Mouse (Mus musculus) mesoderm, embryonic 11.5 days (tissue): ENCODE data around the gene Gpatch4.

Experiments used
- DNase-seq: peaks from one replicate; pipeline ENCODE4 v3.0.0-alpha.2; 2012; ENCODE audit warnings: low read depth, low spot score

Gene Gpatch4

DNA sequence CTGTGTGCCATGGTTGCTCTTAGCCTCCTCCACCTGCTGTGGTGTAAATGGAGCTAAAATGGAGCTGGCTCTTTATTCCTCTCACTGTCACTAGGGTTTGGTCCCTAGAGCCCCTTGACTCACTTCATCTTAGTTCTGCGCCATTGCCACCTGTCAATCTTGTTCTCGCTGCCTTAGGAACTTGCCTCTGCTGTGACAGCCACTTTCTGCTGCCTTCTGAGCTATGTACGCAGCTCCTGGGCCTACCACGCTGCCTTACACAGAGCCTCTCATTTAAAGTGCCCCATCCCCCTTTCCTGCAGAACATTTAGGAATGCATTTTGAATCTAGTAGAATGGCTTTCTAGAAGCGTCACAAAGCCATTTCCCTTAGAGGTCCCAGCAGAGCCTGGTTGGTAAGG lies 51.2 kb downstream of the Gpatch4 start:
- no peak for DNase-seq

DNA sequence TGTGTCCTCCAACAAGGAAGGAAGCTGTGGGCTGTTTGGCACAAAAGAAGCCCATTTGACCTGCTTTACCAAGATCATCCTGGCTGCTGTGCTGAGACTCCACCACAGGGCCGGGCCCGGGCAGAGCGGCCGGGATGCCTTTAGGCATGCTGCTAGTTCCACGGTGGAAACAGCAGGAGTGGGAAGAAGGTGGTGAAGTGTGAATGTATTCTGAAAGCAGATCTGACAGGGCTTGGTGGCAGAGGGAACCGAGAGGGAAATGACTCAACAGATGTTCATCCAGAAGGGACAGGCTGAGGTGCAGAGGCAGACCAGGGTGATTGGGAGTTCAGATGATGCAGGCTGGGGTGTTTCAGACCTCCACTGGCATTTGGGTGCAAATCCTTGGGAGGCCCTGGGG lies 54.8 kb downstream of the Gpatch4 start:
- DNase-seq = no peak

DNA sequence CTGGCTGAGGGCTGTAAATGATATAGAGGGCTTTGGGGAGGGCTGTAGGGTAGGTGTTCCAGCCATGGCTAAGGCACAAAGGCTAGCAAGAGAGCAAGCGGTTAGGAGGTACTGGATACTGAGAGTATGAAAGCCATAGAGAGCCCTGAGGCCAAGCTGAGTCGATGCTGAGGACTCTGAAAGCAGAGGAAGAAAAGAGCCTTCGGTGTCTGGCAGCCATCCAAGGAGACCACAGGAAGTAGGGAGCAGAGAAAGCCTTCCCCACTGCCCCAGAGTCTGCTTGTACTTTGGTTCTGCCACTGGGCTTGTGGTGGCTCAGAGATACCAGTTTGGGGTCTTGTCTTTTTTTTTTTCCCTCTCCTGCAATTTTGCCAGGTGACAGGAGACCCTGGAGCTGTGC lies 57.3 kb downstream of the Gpatch4 start:
- DNase-seq = no peak

DNA sequence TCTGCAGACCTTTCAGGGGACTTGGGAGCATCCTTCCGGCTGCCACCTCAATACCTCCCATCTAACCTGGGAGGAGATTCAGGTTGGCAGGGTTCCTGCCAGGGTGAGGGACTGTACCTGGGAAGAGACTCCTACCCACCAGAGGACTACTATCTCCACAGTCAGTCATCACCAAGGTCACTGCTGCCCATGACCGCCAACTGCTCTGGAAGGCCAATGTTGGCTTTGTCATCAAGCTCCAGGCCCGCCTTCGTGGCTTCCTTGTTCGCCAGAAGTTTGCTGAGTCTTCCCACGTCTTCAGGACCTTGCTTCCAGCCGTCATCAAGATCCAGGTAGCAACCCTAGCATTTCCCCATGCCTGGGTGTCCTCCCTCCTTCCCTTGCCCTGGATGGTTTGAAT lies 58.8 kb downstream of the Gpatch4 start:
- DNase-seq = no peak

DNA sequence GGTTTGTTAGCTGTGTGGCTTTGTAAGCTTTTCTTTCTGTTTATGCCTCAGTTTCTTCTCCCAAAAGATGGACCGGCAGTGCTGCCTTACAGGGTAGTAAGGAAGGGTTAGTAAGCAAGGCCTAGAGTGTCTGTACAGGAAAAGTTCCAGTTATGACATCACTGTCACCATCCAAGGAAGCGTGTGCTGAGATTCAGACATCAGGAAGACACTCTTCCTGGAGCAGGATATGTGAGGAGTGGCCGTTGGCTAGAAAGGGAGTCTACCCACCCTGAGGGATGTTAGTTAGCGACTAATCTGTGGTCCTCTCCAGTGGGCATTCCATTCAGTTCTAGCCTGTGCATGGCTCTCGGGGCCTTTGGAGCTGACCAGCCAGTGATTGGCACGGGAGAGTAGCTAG lies 59.3 kb downstream of the Gpatch4 start:
- DNase-seq = no peak

DNA sequence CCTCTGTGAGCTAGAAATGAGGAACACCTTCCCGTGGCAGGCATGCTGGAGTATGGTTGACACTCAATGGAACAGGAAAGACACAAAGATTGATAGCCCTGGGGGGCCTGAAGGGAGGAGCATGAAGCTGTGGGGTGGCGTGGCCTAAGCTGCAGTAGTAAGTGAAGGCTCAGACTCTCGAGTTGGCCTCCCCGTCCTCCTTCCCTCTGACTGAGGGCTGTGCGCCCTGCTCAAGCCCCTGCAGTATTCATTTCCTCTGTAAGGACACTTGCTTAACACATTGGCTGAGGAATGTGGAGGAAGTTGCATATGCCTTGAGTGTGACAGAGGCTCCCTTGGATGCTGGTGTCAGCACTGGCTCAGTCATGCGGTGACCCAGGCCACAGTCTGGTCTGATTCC lies 59.7 kb downstream of the Gpatch4 start:
- DNase-seq = no peak
